In genomic region chr16:4316094-4316474, GRCm38 (mm10) we compare ENCODE assay signal across 9 mouse cellular contexts.
DNase-seq lines count a peak whose midpoint lies in the region; ATAC-seq and TF ChIP-seq lines count a peak whose summit lies in the region.
"Had no signal": no experiment of that assay in that cellular context is flagged by ENCODE, and none has a peak within 500 bp of the region (broad histone marks: within the 10 kb centered on the region; RNA-seq: fewer than 3 reads in every experiment).

No protein-coding gene starts in this region.

- H3K4me2 ChIP-seq in embryonic facial prominence, embryonic 14.5 days (ENCODE audit: low read depth, low read length): no peak overlapping the region
- no peak overlapping the region for H3K4me2 ChIP-seq in kidney, postnatal 0 days (ENCODE audit: low read length)
- no peak overlapping the region for H3K4me2 ChIP-seq in liver, embryonic 11.5 days

- no peak overlapping the region for H3K27ac ChIP-seq in embryonic facial prominence, embryonic 14.5 days (replicated peaks; ENCODE audit: low read depth, low read length)
- H3K27ac ChIP-seq in kidney, postnatal 0 days: no peak overlapping the region
- no peak overlapping the region for H3K27ac ChIP-seq in liver, embryonic 11.5 days (ENCODE audit: low read depth, low read length)

- no peak overlapping the region for H3K9ac ChIP-seq in embryonic facial prominence, embryonic 14.5 days (ENCODE audit: low read depth, low read length)
- no peak overlapping the region for H3K9ac ChIP-seq in kidney, postnatal 0 days (ENCODE audit: low read depth, low read length)
- H3K9ac ChIP-seq in liver, embryonic 11.5 days (ENCODE audit: low read depth, low read length): no peak overlapping the region

- H3K9me3 ChIP-seq in embryonic facial prominence, embryonic 14.5 days (ENCODE audit: control insufficient read depth, low read length): no peaks in the 10 kb centered on the region
- H3K9me3 ChIP-seq in kidney, postnatal 0 days (replicated peaks; ENCODE audit: low read length): no peaks in the 10 kb centered on the region
- H3K9me3 ChIP-seq in liver, embryonic 11.5 days (ENCODE audit: control insufficient read depth, low read length): no peaks in the 10 kb centered on the region

- H3K4me3 ChIP-seq in embryonic facial prominence, embryonic 14.5 days (ENCODE audit: low read depth, low read length): no peak overlapping the region
- H3K4me3 ChIP-seq in kidney, postnatal 0 days (replicated peaks; ENCODE audit: low read depth, low read length): no peak overlapping the region
- H3K4me3 ChIP-seq in liver, embryonic 11.5 days (ENCODE audit: low read depth, low read length): no peak overlapping the region
- H3K4me3 ChIP-seq: erythroblast, embryonic 14.5 days had no signal

- peak; percentile 77 for DNase-seq in CD4-positive helper T cell, adult 2 months (ENCODE audit: low read depth, low spot score)
- peak; percentile 16 to 74 for DNase-seq in adrenal gland, postnatal 4 days (ENCODE audit: low spot score in 2 of 2)
- DNase-seq in embryonic facial prominence, embryonic 14.5 days (ENCODE audit: low spot score): peak; percentile 86
- DNase-seq in heart, adult 9 months (ENCODE audit: low spot score in 2 of 2): peak; percentile 68 to 89
- peak; percentile 95 for DNase-seq in kidney, postnatal 0 days (ENCODE audit: low spot score)
- DNase-seq in liver, embryonic 11.5 days (ENCODE audit: low spot score): peak; percentile 46
- peak; percentile 46 to 72 for DNase-seq in natural killer cell, adult 2 months (ENCODE audit: low spot score in 2 of 2)
- peak; percentile 87 for DNase-seq in splenic B cell, adult 2 months (ENCODE audit: low read depth, low spot score)

- no peaks in the 10 kb centered on the region for H3K36me3 ChIP-seq in embryonic facial prominence, embryonic 14.5 days (ENCODE audit: control insufficient read depth, insufficient read depth, low read length)
- H3K36me3 ChIP-seq in kidney, postnatal 0 days (ENCODE audit: insufficient read depth, low read length): no peaks in the 10 kb centered on the region
- no peaks in the 10 kb centered on the region for H3K36me3 ChIP-seq in liver, embryonic 11.5 days (ENCODE audit: control insufficient read depth, insufficient read depth, low read length)
- H3K36me3 ChIP-seq in splenic B cell, adult 2 months (ENCODE audit: control insufficient read depth, insufficient read depth, low read length, poor library complexity, severe bottlenecking): no peaks in the 10 kb centered on the region

- peak; percentile 99 for TF ChIP-seq CTCF in kidney, postnatal 0 days (IDR thresholded peaks at IDR 0.05; ENCODE audit: low read depth)

- no peaks in the 10 kb centered on the region for H3K27me3 ChIP-seq in embryonic facial prominence, embryonic 14.5 days (replicated peaks; ENCODE audit: control insufficient read depth, insufficient read depth, low read length)
- no peaks in the 10 kb centered on the region for H3K27me3 ChIP-seq in kidney, postnatal 0 days (ENCODE audit: insufficient read depth, low read length)
- no peaks in the 10 kb centered on the region for H3K27me3 ChIP-seq in liver, embryonic 11.5 days (replicated peaks; ENCODE audit: control insufficient read depth, insufficient read depth, low read length)
- no peaks in the 10 kb centered on the region for H3K27me3 ChIP-seq in splenic B cell, adult 2 months (ENCODE audit: control insufficient read depth, insufficient read depth, low read length, poor library complexity, severe bottlenecking)

- 38% methylated on average over 3 of the region's 3 CpGs for WGBS in embryonic facial prominence, embryonic 14.5 days
- 34% methylated on average over 3 of the region's 3 CpGs for WGBS in kidney, postnatal 0 days
- WGBS in liver, embryonic 11.5 days: 25% methylated on average over 3 of the region's 3 CpGs

- peak; percentile 81 for ATAC-seq in embryonic facial prominence, embryonic 14.5 days (ENCODE audit: low read depth)
- ATAC-seq in kidney, postnatal 0 days (replicated peaks; ENCODE audit: low FRiP score, low read depth): peak; percentile 69
- ATAC-seq in liver, embryonic 11.5 days (replicated peaks; ENCODE audit: low FRiP score): peak; percentile 76

- H3K4me1 ChIP-seq in embryonic facial prominence, embryonic 14.5 days (ENCODE audit: control insufficient read depth, insufficient read depth, low read length): peaks cover 5% of the 10 kb centered on the region
- no peaks in the 10 kb centered on the region for H3K4me1 ChIP-seq in kidney, postnatal 0 days (replicated peaks; ENCODE audit: insufficient read depth, low read length)
- H3K4me1 ChIP-seq in liver, embryonic 11.5 days (replicated peaks; ENCODE audit: control insufficient read depth, insufficient read depth, low read length): no peaks in the 10 kb centered on the region

Comparison
In these comparisons a context has a peak if more than half of its experiments do, and no peak if none do; other contexts are left out.
1. DNase-seq: peak in every context shown above with its lines; median percentile 95 in kidney, postnatal 0 days; 87 in splenic B cell, adult 2 months; 86 in embryonic facial prominence, embryonic 14.5 days; 78 in heart, adult 9 months; 77 in CD4-positive helper T cell, adult 2 months; 59 in natural killer cell, adult 2 months; 46 in liver, embryonic 11.5 days; 45 in adrenal gland, postnatal 4 days.